Mouse (Mus musculus): ENCODE measurements at regions not wholly inside any gene's neighbourhood (a gene's known extent, or its start where the extent isn't known, plus 50 kb on each side); places are given as distances from the start of the nearest gene placed in this dataset.

DNA sequence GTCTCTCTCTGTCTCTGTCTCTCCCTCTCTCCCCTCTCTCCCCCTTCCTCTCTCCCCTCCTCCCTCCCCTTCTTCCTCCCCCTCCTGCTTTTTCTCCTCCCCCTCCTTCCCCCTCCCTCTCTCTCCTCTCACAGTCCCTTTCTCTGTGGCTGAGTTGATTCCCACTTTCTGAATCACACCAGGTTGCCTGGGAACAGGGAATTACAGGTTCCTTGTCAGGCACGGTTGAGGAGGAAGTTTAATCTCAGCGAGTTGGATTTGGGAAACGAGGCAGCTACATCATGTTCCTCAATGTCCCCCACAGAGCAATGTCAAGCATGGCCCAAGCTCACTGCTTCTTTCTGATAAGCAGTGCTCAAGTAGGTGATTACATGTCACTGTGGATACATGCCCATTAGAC, 386.3 kb upstream of the Kazn start:
- no peak for TF ChIP-seq CTCF (IDR thresholded peaks at IDR 0.05; ENCODE audit: low read depth, low read length)
- H3K27ac ChIP-seq (ENCODE audit: insufficient read depth, low read length) = no peak overlapping the region
- no peaks in the 10 kb centered on the region for H3K4me1 ChIP-seq (ENCODE audit: control insufficient read depth, insufficient read depth, low read length)
- no peaks in the 10 kb centered on the region for H3K9me3 ChIP-seq (replicated peaks; ENCODE audit: control insufficient read depth, insufficient read depth, low read length, poor library complexity, severe bottlenecking)
- no peak overlapping the region for H3K4me3 ChIP-seq (ENCODE audit: low read depth, low read length)
- no peaks in the 10 kb centered on the region for H3K36me3 ChIP-seq (ENCODE audit: control insufficient read depth, insufficient read depth, low read length, poor library complexity, severe bottlenecking)
- no peak overlapping the region for H3K9ac ChIP-seq (ENCODE audit: low read depth, poor library complexity, severe bottlenecking)
- no peaks in the 10 kb centered on the region for H3K27me3 ChIP-seq (ENCODE audit: control insufficient read depth, insufficient read depth, low read length, poor library complexity, severe bottlenecking)

DNA sequence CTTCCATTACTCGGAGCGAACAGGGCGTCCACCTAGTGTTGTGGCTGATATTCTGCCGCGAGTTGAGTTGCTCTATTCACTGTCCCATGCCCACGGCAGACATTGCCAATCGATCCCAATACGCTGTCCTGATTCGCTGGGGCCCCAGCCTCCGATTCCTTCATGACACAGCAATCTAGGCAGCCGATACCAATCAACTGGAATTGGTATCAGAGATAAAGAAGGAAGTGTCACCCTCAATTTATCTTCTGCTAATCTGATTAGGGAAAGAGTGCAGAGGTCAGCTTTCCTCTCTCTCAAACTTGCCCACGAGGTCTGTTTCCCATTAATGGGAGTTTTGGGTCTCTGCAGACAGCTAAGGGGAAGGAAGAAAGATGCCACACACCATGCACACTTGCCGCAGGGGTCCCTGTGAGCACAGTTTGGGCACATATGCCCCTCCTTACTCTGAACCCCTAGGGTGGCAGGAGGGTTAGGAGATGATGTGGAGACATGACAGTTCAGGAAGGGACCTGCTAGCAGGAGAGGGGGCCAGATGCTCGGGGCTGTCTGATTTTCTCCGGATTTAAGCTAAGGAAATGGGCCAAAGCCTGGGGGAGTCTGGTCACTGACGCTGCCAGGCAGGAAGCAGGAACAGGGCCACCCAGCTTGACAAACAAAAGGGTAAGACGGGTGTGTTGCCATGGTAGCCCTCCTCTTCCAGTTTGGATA, 383.1 kb upstream of the Kazn start:
- no peak overlapping the region for H3K27ac ChIP-seq (ENCODE audit: insufficient read depth, low read length)
- no peak overlapping the region for H3K9ac ChIP-seq (ENCODE audit: low read depth, poor library complexity, severe bottlenecking)
- H3K36me3 ChIP-seq (ENCODE audit: control insufficient read depth, insufficient read depth, low read length, poor library complexity, severe bottlenecking) = no peaks in the 10 kb centered on the region
- no peak overlapping the region for H3K4me3 ChIP-seq (ENCODE audit: low read depth, low read length)
- no peaks in the 10 kb centered on the region for H3K4me1 ChIP-seq (ENCODE audit: control insufficient read depth, insufficient read depth, low read length)
- TF ChIP-seq EP300 (IDR thresholded peaks at IDR 0.05; ENCODE audit: insufficient read depth, low read depth, low read length) (no peak), CTCF (IDR thresholded peaks at IDR 0.05; ENCODE audit: low read depth, low read length) (no peak), POLR2A (IDR thresholded peaks at IDR 0.05; ENCODE audit: insufficient read depth, low read length) (no peak)
- no peaks in the 10 kb centered on the region for H3K9me3 ChIP-seq (replicated peaks; ENCODE audit: control insufficient read depth, insufficient read depth, low read length, poor library complexity, severe bottlenecking)
- H3K27me3 ChIP-seq (ENCODE audit: control insufficient read depth, insufficient read depth, low read length, poor library complexity, severe bottlenecking) = no peaks in the 10 kb centered on the region

- Histone ChIP-seq H3K4me3 (ENCODE audit: low read depth, low read length) (no peak overlapping the region), H3K9me3 (replicated peaks; ENCODE audit: control insufficient read depth, insufficient read depth, low read length, poor library complexity, severe bottlenecking) (no peaks in the 10 kb centered on the region), H3K27me3 (ENCODE audit: control insufficient read depth, insufficient read depth, low read length, poor library complexity, severe bottlenecking) (no peaks in the 10 kb centered on the region), H3K27ac (ENCODE audit: insufficient read depth, low read length) (no peak overlapping the region), H3K9ac (ENCODE audit: low read depth, poor library complexity, severe bottlenecking) (no peak overlapping the region), H3K4me1 (ENCODE audit: control insufficient read depth, insufficient read depth, low read length) (no peaks in the 10 kb centered on the region), H3K36me3 (ENCODE audit: control insufficient read depth, insufficient read depth, low read length, poor library complexity, severe bottlenecking) (no peaks in the 10 kb centered on the region)
- no peak for TF ChIP-seq CTCF (IDR thresholded peaks at IDR 0.05; ENCODE audit: low read depth, low read length)
- TF ChIP-seq EP300 (IDR thresholded peaks at IDR 0.05; ENCODE audit: insufficient read depth, low read depth, low read length) = no peak
- TF ChIP-seq POLR2A (IDR thresholded peaks at IDR 0.05; ENCODE audit: insufficient read depth, low read length) = no peak
Observed at GRCm38 (mm10) chr4:142619396-142619795, 380.2 kb upstream of the Kazn start.

GRCm38 (mm10) chr4:142618770-142619169, 379.6 kb upstream of the Kazn start:
- Histone ChIP-seq H3K9me3 (replicated peaks; ENCODE audit: control insufficient read depth, insufficient read depth, low read length, poor library complexity, severe bottlenecking) (no peaks in the 10 kb centered on the region), H3K27ac (ENCODE audit: insufficient read depth, low read length) (no peak overlapping the region), H3K9ac (ENCODE audit: low read depth, poor library complexity, severe bottlenecking) (no peak overlapping the region), H3K27me3 (ENCODE audit: control insufficient read depth, insufficient read depth, low read length, poor library complexity, severe bottlenecking) (no peaks in the 10 kb centered on the region), H3K4me3 (ENCODE audit: low read depth, low read length) (no peak overlapping the region), H3K4me1 (ENCODE audit: control insufficient read depth, insufficient read depth, low read length) (no peaks in the 10 kb centered on the region), H3K36me3 (ENCODE audit: control insufficient read depth, insufficient read depth, low read length, poor library complexity, severe bottlenecking) (no peaks in the 10 kb centered on the region)
- no peak for TF ChIP-seq POLR2A (IDR thresholded peaks at IDR 0.05; ENCODE audit: insufficient read depth, low read length)
- no peak for TF ChIP-seq EP300 (IDR thresholded peaks at IDR 0.05; ENCODE audit: insufficient read depth, low read depth, low read length)
- TF ChIP-seq CTCF (IDR thresholded peaks at IDR 0.05; ENCODE audit: low read depth, low read length) = no peak

GRCm38 (mm10) chr4:142617676-142618075, 378.5 kb upstream of the Kazn start:
- H3K9me3 ChIP-seq (replicated peaks; ENCODE audit: control insufficient read depth, insufficient read depth, low read length, poor library complexity, severe bottlenecking) = no peaks in the 10 kb centered on the region
- no peaks in the 10 kb centered on the region for H3K27me3 ChIP-seq (ENCODE audit: control insufficient read depth, insufficient read depth, low read length, poor library complexity, severe bottlenecking)
- H3K36me3 ChIP-seq (ENCODE audit: control insufficient read depth, insufficient read depth, low read length, poor library complexity, severe bottlenecking) = no peaks in the 10 kb centered on the region
- H3K4me1 ChIP-seq (ENCODE audit: control insufficient read depth, insufficient read depth, low read length) = no peaks in the 10 kb centered on the region
- no peak overlapping the region for H3K9ac ChIP-seq (ENCODE audit: low read depth, poor library complexity, severe bottlenecking)
- H3K4me3 ChIP-seq (ENCODE audit: low read depth, low read length) = no peak overlapping the region
- peak; percentile 68 for TF ChIP-seq CTCF (IDR thresholded peaks at IDR 0.05; ENCODE audit: low read depth, low read length)
- no peak for TF ChIP-seq POLR2A (IDR thresholded peaks at IDR 0.05; ENCODE audit: insufficient read depth, low read length)
- no peak overlapping the region for H3K27ac ChIP-seq (ENCODE audit: insufficient read depth, low read length)

DNA sequence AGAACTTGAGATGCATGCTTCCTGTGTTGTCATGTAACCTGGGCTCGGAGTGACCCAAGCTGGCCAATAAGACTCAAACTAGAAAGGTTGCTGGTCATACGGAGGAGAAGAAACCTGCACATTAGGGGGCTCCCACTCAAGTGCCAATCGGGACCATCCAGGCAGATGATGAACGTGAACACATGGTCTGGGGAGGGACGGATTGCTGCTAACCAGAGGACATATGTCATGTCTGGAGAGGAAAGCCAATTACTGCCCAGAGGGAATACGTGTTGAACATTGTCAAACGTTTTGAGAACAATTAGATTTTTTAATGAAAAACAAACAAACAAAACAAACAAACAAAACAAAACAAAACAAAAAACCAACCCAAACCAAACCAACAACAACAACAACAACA, 377.7 kb upstream of the Kazn start:
- Histone ChIP-seq H3K9me3 (replicated peaks; ENCODE audit: control insufficient read depth, insufficient read depth, low read length, poor library complexity, severe bottlenecking) (no peaks in the 10 kb centered on the region), H3K27ac (ENCODE audit: insufficient read depth, low read length) (no peak overlapping the region), H3K9ac (ENCODE audit: low read depth, poor library complexity, severe bottlenecking) (no peak overlapping the region), H3K4me1 (ENCODE audit: control insufficient read depth, insufficient read depth, low read length) (no peaks in the 10 kb centered on the region), H3K36me3 (ENCODE audit: control insufficient read depth, insufficient read depth, low read length, poor library complexity, severe bottlenecking) (no peaks in the 10 kb centered on the region), H3K27me3 (ENCODE audit: control insufficient read depth, insufficient read depth, low read length, poor library complexity, severe bottlenecking) (no peaks in the 10 kb centered on the region), H3K4me3 (ENCODE audit: low read depth, low read length) (no peak overlapping the region)
- TF ChIP-seq CTCF (IDR thresholded peaks at IDR 0.05; ENCODE audit: low read depth, low read length) (no peak), EP300 (IDR thresholded peaks at IDR 0.05; ENCODE audit: insufficient read depth, low read depth, low read length) (no peak), POLR2A (IDR thresholded peaks at IDR 0.05; ENCODE audit: insufficient read depth, low read length) (no peak)
